Mouse (Mus musculus) erythroid progenitor cell, adult 5-6 weeks (primary cell): Measurements from ENCODE around the gene Akap6. TPM values are rescaled to one million over a fixed set of nuclear protein-coding genes. Genes with fewer than 3 reads are reported as not detected.
"Not testable (repeated sequence)": the region's sequence is repeated elsewhere in the genome, so short reads cannot be mapped to it uniquely, and the experiment has no call there.

Experiments
- ATAC-seq: replicated peaks from 2 replicates; pipeline ENCODE4 v1.8.0; 2016; ENCODE audit warnings: moderate number of reproducible peaks, mild to moderate bottlenecking, moderate TSS enrichment, inconsistent platforms; ENCODE audit not compliant: poor library complexity, low FRiP score, severe bottlenecking
- total RNA-seq, 2 experiments: library from RNA; stranded (forward) in 1 of 2; stranded (reverse) in 1 of 2; fragments of 150-400 nt in 1 of 2; fragments of 186-747, 209-891 nt in 1 of 2; gene quantifications; 2 replicates each; pipeline versions ENCODE4 v1.2.3 to v1.2.4; 2015 to 2017; ENCODE audit warnings: low replicate concordance in 2 of 2

Akap6 gene
- total RNA-seq, 2 experiments from 2014 or later, result not detected

- no peak for ATAC-seq
Measured at GRCm38 (mm10) chr12:52704810-52705209, 5.6 kb downstream of the Akap6 start.

- ATAC-seq, result no peak
Measured at GRCm38 (mm10) chr12:52711382-52711781, 12.2 kb downstream of the Akap6 start.

GRCm38 (mm10) chr12:52711857-52712640 lies 12.9 kb downstream of the Akap6 start:
- ATAC-seq, result no peak

- ATAC-seq, result no peak
Measured at GRCm38 (mm10) chr12:52718392-52718791, 19.2 kb downstream of the Akap6 start.

DNA sequence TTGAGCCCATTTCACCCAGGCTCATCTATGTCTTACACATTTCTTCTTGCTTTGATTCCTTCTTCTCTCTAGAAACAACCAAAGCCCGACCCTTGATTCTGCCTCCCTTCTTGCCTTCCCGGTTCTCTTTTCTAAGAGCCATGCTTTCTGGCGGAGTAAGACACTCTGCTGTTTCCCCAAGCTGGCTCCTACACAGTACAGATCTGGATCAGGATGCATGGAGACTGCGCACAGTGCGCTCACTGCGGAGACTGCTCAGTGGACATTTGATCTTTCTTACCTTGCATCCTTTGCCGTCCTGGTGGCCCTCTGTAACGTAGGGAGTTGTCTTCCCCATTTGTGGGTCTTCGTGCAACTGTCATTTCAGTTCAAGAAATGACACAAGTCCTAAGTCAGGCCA lies 20.0 kb downstream of the Akap6 start:
- ATAC-seq, result no peak

- ATAC-seq, result no peak
Measured at GRCm38 (mm10) chr12:52719681-52720080, 20.5 kb downstream of the Akap6 start.

DNA sequence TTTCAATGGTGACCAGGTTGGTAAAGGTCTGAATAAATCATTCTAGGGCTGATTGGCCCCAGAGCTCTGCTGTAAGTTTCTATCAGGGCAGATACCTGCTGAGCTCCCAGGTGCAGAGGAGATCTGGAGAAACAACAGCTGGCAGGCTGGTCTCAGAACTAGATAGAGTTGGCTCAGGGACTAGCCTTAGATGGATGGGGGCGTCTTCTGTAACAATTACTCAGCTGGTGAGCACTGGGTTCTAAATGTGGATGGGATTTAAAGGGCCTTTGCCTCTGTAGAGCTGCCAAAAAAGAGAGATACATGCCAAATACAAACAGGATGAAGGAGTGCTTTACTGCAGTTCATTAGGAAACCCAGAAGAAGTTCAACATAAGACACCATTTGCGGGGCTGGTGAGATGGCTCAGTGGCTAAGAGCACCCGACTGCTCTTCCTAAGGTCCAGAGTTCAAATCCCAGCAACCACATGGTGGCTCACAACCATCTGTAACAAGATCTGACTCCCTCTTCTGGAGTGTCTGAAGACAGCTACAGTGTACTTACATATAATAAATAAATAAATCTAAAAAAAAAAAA lies 24.9 kb downstream of the Akap6 start:
- ATAC-seq, result not testable (repeated sequence)

- ATAC-seq, result no peak
Measured at GRCm38 (mm10) chr12:52726434-52727231, 27.4 kb downstream of the Akap6 start.

- ATAC-seq, result no peak
Measured at GRCm38 (mm10) chr12:52729396-52729795, 30.2 kb downstream of the Akap6 start.

GRCm38 (mm10) chr12:52735161-52735560 lies 36.0 kb downstream of the Akap6 start:
- ATAC-seq, result not testable (repeated sequence)

DNA sequence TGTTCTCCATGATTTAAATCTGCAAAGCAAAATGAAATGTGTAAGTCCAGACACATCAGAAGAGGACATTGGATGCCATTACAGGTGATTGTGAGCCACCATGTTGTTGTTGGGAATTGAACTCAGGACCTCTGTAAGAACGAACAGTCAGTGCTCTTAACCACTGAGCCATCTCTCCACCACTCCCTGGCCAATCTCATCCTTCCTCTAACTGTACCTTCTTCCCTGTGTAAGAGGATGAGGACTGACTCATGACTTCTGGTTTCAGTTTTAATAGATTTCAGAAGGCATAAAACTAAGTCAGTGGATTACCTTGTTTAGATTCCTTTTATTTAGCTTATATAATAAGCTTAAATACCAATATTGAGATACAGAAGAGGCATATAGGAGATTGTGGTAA lies 38.0 kb downstream of the Akap6 start:
- no peak for ATAC-seq

GRCm38 (mm10) chr12:52739326-52739725 lies 40.1 kb downstream of the Akap6 start:
- ATAC-seq, result no peak

DNA sequence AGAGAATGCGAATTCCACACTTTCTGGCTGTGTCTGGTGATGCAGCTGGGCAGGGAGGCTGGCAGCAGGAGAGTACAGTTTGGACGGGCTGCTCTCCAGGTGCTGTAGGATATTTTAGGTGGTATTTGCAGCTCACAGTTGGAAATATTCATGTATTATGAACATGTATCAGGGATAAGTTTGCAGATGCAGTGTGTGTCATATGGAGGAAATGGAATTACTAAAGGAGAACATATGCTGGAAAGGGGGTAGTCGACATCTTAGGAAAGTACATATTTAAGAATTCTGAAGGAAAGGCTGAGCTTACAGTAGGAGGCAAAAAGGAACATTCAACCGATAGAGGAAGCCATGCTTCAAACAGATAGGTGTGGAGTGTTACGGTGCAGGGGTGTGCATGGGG lies 42.6 kb downstream of the Akap6 start:
- no peak for ATAC-seq

GRCm38 (mm10) chr12:52750006-52750405 lies 50.8 kb downstream of the Akap6 start:
- ATAC-seq, result no peak

DNA sequence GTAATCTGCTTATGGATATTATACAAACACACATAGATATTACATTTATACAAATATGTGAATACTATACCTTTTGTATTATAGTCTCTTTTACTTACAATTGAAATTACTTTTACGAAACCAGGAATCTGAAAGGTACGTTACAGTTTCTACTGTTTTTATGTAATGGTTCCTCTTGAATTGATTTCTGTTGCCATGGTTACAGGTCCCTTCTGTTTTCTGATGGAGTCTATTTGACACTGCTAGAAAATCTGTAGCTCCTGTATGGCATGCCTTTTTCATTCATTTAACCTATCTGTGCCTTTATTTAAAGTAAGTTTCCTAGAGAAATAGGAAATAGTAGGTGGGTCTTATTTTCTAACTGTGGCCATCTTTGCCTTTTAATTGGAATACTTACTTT lies 56.5 kb downstream of the Akap6 start:
- no peak for ATAC-seq

DNA sequence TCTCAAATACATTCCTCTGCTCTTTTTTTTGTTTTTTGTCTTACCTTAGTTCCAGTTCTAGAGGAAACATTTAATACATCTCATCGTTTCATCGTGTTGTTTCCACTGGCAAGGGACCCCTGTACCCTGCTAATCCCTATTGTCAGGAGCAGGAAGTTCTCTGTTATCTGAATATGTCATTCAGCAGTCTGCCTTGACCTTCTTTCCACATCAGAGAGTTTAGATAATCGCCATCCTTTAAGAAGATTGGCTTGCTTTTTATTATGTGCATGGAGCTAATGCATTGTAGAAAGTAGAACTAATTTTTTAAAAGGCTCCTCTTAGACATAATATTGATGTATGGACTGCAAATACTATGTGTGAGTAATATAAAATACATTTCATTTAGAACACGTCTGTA lies 58.7 kb downstream of the Akap6 start:
- ATAC-seq, result no peak

DNA sequence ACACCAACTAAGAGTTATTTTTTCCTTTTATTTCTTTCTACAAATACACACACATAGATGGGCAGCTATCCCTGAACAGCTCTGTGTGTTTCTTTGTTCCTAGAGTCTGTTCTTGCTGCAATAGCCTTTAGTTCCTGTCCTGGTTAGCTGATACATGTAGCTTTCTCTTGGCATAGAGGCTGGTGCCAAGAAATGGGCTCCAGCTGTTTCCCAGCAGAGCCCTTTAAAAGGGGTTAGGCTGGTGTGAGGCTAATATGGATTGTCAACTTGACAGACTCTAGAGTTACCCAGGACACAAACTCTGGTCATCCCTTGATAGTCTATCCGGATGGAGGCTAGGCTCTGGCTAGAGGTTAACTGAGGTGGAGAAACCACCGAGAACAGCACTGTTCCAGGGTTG lies 64.9 kb downstream of the Akap6 start:
- no peak for ATAC-seq

DNA sequence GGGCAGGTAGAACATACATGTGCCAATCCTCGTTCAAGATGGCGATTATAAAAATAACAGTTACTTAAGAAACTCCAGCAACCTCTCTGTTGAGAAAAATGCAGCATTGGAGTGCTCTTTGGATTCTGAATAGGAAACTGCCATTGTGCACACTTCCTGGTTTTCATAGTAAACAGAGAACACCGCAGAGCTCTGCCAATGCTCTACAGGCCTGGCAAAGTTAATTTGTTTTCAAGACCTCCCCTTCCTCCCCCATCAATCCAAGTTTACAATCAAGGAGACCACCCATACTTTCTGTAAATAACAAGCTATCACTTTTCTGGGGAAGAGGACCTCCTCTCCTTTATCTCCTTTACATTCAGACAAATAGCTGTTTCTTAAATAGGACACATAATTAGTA lies 65.6 kb downstream of the Akap6 start:
- no peak for ATAC-seq

DNA sequence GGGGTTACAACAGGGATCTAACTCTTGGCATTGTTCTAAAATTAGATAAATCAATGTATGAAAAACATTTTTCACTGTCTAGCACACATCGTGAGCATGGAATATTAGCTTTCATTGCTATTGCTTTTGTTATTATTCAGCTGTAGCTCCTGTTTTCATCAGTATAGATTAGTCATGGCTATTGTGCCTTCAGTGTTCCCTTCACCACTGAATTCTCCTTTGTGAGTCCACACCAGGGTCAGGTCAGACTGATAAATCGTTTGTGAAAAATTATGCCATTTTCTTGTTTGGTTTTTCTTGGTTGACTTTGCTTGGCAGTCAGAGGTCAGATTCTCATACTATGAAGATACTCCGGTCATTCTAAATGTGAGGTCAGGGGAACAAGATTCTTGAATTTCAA lies 70.4 kb downstream of the Akap6 start:
- ATAC-seq, result no peak

GRCm38 (mm10) chr12:52771931-52772330 lies 72.7 kb downstream of the Akap6 start:
- ATAC-seq, result no peak
